Mouse (Mus musculus) macrophage (primary cell): ENCODE data around the gene Arl14. TPM values are rescaled to one million over a fixed set of nuclear protein-coding genes. Genes with fewer than 3 reads are reported as not detected.
A peak's percentile ranks its signal among the peaks of the same experiment; 100 is the strongest.

Source experiments
- H3K27ac ChIP-seq: fragments of 350-480 bp; formaldehyde crosslinking; 2 replicates; pipeline ENCODE4 v1.9.0; 2021
- H3K36me3 ChIP-seq: fragments of 350-480 bp; formaldehyde crosslinking; 2 replicates; pipeline ENCODE4 v1.9.0; 2021; ENCODE audit errors: inconsistent target
- H3K4me3 ChIP-seq: fragments of 350-480 bp; formaldehyde crosslinking; 2 replicates; pipeline ENCODE4 v1.9.0; 2021; ENCODE audit errors: inconsistent target
- H3K79me2 ChIP-seq: fragments of 350-480 bp; formaldehyde crosslinking; 2 replicates; pipeline ENCODE4 v1.9.0; 2021; ENCODE audit errors: inconsistent target
- WGBS: methylation state at CpG from one replicate; pipeline ENCODE4 v1.1.7; 2026; ENCODE audit warnings: inconsistent platforms; ENCODE audit not compliant: missing documents; 5-methylcytosine and 5-hydroxymethylcytosine counted together
- polyA plus RNA-seq: library from polyadenylated mRNA; stranded (reverse); fragments of 250-400 nt; gene quantifications from 3 replicates; pipeline ENCODE4 v1.2.4, GENCODE M21; 2018; ENCODE audit warnings: inconsistent platforms

Gene Arl14
- polyA plus RNA-seq, 1 experiment from 2014 or later, result not detected

DNA sequence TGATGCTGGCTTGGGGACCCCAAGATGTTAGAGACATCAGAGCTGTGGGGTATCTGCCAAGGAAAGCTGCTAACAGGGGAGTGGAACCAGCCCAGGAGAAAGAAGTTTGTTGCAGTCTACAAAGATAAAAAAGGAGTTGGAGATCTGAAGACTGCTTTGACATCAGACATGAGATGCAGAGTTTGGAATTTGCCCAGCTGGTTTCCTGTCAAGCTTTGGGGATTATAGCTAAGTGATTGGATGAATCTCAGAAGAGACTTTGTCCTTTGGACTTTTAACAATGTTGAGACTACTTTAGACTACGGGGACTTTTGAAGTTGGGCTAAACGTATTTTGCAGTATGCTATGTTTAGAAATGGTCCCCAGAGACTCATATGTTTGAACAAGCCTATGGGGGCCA lies 21.0 kb upstream of the Arl14 start:
- WGBS, result 89% methylated on average over 2 of the region's 2 CpGs
- Histone ChIP-seq H3K36me3 (no peaks in the 10 kb centered on the region), H3K79me2 (no peaks in the 10 kb centered on the region), H3K4me3 (no peak overlapping the region), H3K27ac (no peak overlapping the region)

DNA sequence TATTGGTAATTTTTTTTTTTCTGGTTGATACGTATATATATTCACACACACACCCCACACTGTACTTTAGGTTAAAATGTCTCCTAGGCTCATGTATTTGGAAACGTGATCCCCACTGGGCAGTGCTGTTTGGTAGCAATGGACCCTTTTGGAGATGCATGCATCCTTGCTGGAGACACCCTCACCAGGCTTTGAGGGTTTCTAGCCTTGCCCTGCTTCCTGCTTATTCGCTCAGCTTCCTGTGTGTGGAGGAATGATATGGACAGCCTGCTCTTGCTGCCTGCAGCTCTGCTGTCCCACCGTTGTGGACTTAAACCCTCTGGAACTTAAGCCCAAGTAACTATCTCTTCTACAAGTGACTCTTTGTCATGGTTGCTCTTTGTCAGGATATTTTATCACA lies 19.3 kb upstream of the Arl14 start:
- peak overlapping the region; percentile 42 for H3K27ac ChIP-seq
- H3K79me2 ChIP-seq, result no peaks in the 10 kb centered on the region
- WGBS, result 31% methylated on average over 4 of the region's 4 CpGs
- no peaks in the 10 kb centered on the region for H3K36me3 ChIP-seq
- no peak overlapping the region for H3K4me3 ChIP-seq

DNA sequence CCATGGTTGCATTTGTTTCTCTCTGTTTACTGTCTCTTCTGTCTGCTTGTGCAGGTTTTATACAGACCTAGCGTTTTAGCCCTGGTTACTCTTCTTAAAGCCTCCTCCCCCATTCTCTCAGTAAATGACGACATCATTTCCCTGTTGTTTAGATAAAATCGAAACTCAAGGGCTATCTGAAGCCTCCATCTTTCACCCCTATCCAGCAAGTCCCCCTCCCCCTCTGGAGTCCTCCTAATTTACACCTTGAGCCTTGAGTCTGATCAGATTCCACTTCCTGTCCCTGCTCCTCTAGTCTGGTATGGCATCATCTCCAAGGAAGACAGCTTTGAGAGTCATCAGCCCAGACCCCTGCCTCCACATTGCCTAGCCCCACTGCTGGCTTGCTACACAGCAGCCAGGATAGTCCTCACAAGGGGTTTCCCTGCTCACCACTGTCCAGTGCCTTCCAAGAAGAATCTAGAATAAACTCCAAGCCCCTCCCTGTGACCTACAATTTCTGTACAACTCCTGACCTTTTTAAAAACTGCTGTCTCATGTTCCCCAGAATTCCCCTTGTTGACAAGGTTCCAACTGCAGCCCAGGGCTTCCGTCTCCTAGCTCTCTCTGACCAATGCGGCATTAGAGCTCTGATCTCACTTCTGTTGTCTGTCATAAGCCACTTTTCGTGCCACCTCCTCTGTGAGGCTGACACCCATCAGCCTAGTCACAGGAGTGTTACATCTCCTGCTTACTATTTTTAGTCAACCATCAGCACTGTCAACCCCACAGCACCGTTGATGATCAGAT lies 16.8 kb upstream of the Arl14 start:
- 9% methylated on average over 7 of the region's 7 CpGs for WGBS
- no peaks in the 10 kb centered on the region for H3K36me3 ChIP-seq
- H3K27ac ChIP-seq, result peak overlapping the region; percentile 96
- H3K79me2 ChIP-seq, result no peaks in the 10 kb centered on the region
- H3K4me3 ChIP-seq, result peak overlapping the region; percentile 5; the same call in 1 of the 2 replicates

DNA sequence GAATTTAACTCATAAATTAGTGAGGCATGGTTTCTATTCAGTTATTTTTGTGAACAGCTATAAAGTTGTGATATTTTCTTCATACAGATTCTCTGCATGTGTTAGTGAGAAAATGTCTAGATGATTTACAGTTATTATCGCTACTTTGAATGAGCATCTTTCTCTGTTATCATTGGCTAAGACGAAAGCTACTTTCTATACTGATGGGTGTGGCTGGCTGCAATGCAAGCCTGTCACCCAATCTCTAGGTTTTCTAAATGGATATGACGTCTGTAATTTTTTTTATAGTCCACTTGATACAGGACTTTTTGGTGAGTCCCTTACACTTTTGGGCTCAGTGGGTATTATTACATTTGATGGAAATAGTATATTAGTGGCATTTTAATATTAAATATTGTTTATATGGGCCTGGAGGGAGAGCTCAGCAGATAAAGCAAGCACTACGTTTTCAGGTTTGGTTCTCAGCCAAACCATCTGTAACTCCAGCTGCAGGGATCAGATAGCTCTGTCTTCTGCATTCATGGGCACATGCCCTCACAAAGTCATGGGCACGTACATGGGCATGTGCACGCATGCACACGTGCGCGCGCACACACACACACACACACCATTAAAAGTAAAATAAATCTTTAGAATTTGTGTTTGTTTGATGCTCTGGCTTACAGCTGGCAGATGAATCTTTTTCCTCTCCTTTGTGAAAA lies 15.9 kb upstream of the Arl14 start:
- WGBS, result 83% methylated on average over 10 of the region's 10 CpGs
- H3K79me2 ChIP-seq, result no peaks in the 10 kb centered on the region
- H3K36me3 ChIP-seq, result no peaks in the 10 kb centered on the region
- no peak overlapping the region for H3K4me3 ChIP-seq
- H3K27ac ChIP-seq, result peak overlapping the region; percentile 96

DNA sequence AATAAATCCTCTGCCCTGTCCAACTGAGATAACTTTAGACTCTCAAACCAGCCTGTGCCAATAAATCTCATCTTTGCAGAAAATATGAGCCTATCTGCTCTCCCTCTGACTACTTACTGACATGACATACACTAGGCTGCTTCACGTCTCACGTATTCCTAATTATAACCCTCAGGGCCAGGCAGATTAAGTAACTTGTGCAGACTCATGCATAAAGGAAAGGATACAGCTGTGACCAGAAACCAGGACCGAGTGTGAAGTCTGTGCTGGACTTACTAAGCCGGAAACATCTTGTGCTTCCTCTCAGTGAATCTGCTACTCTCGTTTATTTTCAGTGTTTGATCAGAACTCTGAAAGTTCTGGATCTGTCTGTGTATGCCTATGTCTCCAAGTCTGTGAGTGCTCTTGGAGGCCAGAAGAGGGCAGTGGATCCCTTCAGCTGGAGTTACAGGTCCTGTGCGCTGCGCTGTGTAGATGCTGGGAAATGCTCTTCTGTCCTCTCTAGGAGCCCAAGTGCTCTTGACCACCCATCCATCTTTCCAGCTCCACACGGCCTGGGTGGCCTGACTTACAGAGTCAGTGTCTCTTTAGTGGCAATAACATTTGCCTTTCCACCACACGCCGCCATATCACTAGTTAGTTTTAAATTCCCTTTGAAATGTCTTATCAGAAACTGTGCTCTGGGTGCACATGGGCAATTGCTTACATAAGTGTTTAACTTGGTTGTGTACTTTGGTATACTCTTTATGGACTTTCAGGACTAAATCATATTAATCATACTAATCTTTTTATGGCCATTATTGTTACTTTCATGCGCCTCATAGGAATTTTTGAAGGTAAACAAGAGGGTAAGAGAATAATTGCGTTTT lies 13.5 kb upstream of the Arl14 start:
- Histone ChIP-seq H3K4me3 (no peak overlapping the region), H3K79me2 (no peaks in the 10 kb centered on the region), H3K27ac (peak overlapping the region; percentile 70), H3K36me3 (no peaks in the 10 kb centered on the region)
- 60% methylated on average over 12 of the region's 12 CpGs for WGBS

DNA sequence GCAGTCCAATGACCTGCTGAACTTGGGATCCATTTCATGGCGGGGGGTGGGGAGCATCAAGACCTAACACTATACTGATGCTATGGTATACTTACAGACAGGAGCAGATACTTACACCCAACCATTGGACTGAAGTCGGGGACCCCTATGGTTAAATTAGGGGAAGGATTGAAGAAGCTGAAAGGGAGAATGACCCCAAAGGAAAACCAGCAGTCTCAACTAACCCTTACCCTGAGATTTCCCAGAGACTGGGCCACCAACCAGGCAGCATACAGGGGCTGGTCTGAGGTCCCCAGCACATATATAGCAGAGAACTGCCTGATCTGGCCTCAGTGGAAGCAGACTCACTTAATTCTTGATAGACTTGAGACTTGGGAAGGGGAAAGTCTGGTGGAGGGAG lies 10.0 kb upstream of the Arl14 start:
- no peaks in the 10 kb centered on the region for H3K79me2 ChIP-seq
- WGBS, result 87% methylated on average over 2 of the region's 2 CpGs

DNA sequence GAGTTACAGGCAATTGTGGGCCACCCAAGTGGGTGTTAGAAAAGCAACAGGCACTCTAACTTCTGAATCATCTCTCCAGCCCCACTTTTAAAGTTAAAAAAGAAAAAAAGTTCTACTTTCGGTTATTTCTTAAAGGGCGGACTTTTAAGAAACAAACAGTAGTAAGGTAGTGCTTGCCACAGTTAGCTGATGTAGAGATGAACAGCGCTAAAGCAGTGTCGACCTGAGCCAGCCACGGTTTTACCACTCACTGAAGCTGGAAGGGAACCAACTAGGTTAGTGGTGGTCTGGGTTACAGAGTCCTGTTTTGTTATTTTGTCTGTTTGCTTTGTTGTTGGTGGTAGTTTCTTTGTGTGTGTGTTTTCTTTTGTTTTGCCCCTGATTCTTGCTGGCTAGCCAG lies 8.8 kb upstream of the Arl14 start:
- Histone ChIP-seq H3K79me2 (no peaks in the 10 kb centered on the region), H3K36me3 (no peaks in the 10 kb centered on the region), H3K4me3 (no peak overlapping the region), H3K27ac (no peak overlapping the region)
- 69% methylated on average over 5 of the region's 5 CpGs for WGBS

More for the DNA sequence above, 10.0 kb upstream of the Arl14 start:
- H3K4me3 ChIP-seq, result no peak overlapping the region
- H3K27ac ChIP-seq, result no peak overlapping the region
- H3K36me3 ChIP-seq, result no peaks in the 10 kb centered on the region

DNA sequence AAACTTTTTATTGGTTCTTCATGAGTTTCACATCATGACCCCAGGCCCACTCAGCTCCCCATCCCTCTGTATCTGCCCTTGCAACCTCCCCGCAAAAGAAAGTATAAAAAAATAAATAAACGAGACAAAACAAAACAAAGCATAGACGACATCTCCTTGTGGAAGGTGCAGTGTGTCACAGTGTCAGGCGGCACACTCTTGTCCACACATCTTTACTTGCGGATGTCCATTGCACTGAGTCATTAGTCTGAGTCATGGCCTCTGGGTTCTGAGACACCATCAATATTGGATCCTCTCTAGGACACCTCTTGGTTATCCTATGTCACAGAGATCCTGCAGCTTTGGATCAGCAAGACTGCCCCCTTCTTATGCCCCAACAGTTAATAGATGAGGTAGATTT lies 7.7 kb upstream of the Arl14 start:
- Histone ChIP-seq H3K36me3 (no peaks in the 10 kb centered on the region), H3K4me3 (no peak overlapping the region), H3K79me2 (no peaks in the 10 kb centered on the region), H3K27ac (no peak overlapping the region)
- 77% methylated on average over 5 of the region's 5 CpGs for WGBS

DNA sequence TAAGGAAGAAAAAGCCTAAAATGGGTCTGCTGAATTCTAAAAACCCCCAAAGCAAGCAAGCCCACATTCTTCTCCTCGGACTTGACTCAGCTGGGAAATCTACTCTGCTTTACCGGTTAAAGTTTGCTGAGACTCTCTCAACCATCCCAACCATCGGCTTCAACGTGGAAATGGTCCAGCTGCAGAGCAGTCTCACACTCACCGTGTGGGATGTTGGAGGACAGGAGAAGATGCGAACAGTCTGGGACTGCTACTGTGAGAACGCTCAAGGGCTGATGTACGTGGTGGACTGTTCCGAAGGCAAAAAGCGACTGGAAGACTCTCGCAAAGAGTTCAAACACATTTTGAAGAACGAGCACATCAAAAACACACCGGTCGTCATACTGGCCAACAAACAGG lies 282 bp downstream of the Arl14 start:
- 97% methylated on average over 14 of the region's 14 CpGs for WGBS
- H3K36me3 ChIP-seq, result no peaks in the 10 kb centered on the region
- H3K27ac ChIP-seq, result no peak overlapping the region
- no peak overlapping the region for H3K4me3 ChIP-seq
- H3K79me2 ChIP-seq, result no peaks in the 10 kb centered on the region

DNA sequence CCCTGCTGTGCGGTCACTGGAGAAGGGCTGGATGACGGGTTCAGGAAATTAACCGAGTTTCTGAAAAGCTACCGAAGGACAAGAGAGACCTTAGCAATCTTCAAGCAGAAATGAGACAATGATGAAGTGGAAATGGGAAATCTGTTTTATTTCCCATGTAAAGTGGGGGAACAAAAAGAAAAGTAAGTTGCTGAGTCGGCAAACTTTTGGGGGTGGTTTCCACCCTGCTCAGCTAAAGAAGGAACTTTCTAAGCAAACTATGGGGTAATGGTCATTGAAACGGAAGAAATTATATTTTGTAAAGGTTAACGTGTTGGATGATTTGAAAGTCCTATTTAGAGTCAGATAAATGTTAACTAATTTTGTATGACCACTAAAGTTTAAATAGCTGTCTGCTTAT lies 768 bp downstream of the Arl14 start:
- Histone ChIP-seq H3K36me3 (no peaks in the 10 kb centered on the region), H3K4me3 (no peak overlapping the region), H3K27ac (no peak overlapping the region), H3K79me2 (no peaks in the 10 kb centered on the region)
- 66% methylated on average over 7 of the region's 7 CpGs for WGBS

DNA sequence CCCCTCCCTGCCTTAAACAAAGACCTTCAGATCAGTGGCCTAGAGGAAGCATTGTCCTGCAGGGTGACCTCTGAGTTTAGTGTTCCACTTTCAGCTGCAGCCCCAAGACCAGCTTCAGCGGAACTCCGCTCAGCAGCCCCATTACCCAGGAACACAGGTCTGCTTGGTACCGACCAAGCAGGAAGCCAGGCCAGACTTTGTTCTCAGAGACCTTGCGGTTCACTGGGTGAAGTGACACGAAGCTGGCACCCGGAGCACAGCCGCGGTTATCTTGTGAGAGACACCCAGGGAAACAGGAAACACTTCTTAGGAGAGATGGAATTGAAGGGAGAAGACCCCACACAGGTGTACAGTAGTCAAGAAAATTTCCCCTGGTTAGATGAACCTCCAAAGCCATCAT lies 1.4 kb downstream of the Arl14 start:
- no peaks in the 10 kb centered on the region for H3K36me3 ChIP-seq
- no peak overlapping the region for H3K4me3 ChIP-seq
- H3K27ac ChIP-seq, result no peak overlapping the region
- H3K79me2 ChIP-seq, result no peaks in the 10 kb centered on the region
- WGBS, result 43% methylated on average over 8 of the region's 8 CpGs

DNA sequence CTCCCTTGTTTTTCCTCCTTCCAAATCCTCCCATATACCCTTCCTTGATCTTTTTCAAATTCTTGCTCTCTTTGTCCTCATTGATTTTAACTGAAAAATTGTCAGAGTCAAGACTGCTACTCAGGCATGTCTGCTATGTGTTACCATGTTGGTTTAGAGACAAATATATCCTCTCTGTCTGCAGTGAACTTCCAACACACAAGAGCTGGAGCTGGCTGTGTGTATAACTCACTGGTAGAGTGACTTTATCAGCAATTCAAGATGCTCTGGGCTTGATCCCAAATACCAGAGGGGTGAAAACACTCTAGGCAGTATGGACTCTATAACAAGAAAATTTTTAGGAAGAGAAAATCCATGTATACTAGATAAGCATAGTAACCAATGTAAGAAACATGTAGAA lies 2.8 kb downstream of the Arl14 start:
- Histone ChIP-seq H3K79me2 (no peaks in the 10 kb centered on the region), H3K27ac (no peak overlapping the region), H3K36me3 (no peaks in the 10 kb centered on the region), H3K4me3 (no peak overlapping the region)

DNA sequence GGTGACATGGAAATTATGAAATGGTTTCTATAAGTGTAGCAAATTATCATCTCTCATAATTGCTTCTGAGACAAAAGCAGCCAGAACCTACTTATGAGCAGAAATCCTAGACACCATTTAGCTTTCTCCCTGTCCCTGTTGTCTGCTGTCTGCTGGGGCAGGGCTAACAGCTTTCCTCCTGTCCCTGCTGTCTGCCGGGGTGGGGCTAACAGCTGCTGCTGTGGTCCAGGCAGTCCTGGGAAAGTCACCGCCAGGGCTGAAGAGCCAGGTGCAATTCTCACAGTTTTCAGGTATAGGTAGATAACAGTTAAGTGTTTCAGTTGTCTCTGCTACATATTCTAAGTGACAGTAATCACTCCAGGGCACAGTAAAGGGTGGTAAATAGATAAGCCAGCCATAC lies 4.3 kb downstream of the Arl14 start:
- Histone ChIP-seq H3K79me2 (no peaks in the 10 kb centered on the region), H3K27ac (no peak overlapping the region), H3K4me3 (no peak overlapping the region), H3K36me3 (no peaks in the 10 kb centered on the region)
- 100% methylated on average over 2 of the region's 2 CpGs for WGBS

DNA sequence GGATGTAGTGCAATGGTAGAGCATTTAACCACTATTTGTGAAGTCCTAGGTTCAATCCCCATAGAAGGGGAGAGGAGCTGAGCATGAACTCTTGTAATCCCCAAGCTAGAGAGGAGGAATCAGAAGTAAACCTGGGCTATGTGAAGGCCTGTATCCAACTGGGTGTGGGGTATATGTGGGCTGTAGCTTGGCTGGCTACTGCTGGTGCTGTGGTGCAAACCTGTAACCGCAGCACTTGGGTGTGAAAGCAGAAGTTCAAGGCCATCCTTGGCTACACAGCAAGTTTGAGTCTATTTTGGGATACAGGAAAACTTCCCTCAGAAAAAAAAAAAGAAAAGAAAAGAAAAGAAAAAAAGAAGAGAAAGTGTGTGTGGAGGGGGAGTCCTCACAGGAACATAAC lies 5.8 kb downstream of the Arl14 start:
- Histone ChIP-seq H3K4me3 (no peak overlapping the region), H3K36me3 (no peaks in the 10 kb centered on the region), H3K27ac (no peak overlapping the region), H3K79me2 (no peaks in the 10 kb centered on the region)
- 0% methylated on average over 1 of the region's 1 CpGs for WGBS
